Mouse (Mus musculus) kidney, postnatal 10 days (tissue): Measurements from ENCODE around the gene Mtmr12.

ENCODE experiments used
- DNase-seq: peaks from one replicate; pipeline ENCODE4 v3.0.0; 2021; ENCODE audit warnings: mixed read lengths

Mtmr12 gene

GRCm38 (mm10) chr15:12322676-12323402, 118.0 kb downstream of the Mtmr12 start:
- DNase-seq: no peak
